Mouse (Mus musculus) kidney, postnatal 0 days (tissue): ENCODE measurements at regions not wholly inside any gene's neighbourhood (a gene's known extent, or its start where the extent isn't known, plus 50 kb on each side); places are given as distances from the start of the nearest gene placed in this dataset.

Experiments
- ATAC-seq: fragments of 200-750 bp; cut with Nextera tagmentation; replicated peaks from 2 replicates; pipeline ENCODE4 v1.8.0; 2017; ENCODE audit warnings: low read depth, moderate number of reproducible peaks, moderate TSS enrichment, moderate library complexity; ENCODE audit not compliant: low FRiP score
- DNase-seq: peaks from one replicate; pipeline ENCODE4 v3.0.0-alpha.2; 2016; ENCODE audit warnings: low spot score
- H3K27ac ChIP-seq: fragments of 300-500 bp; sonication (generic); 2 replicates; pipeline ENCODE4 v1.5.1; 2014; ENCODE audit warnings: mild to moderate bottlenecking
- H3K27me3 ChIP-seq: fragments of 300-500 bp; sonication (generic); 2 replicates; pipeline ENCODE4 v1.6.1; 2014; ENCODE audit warnings: low read length, mixed read lengths; ENCODE audit not compliant: insufficient read depth
- H3K36me3 ChIP-seq: fragments of 300-500 bp; sonication (generic); 2 replicates; pipeline ENCODE4 v1.6.1; 2014; ENCODE audit warnings: low read length, mixed read lengths; ENCODE audit not compliant: insufficient read depth
- H3K4me1 ChIP-seq: fragments of 300-500 bp; sonication (generic); replicated peaks from 2 replicates; pipeline ENCODE4 v1.6.1; 2014; ENCODE audit warnings: antibody characterized with exemption, low read length, mixed read lengths; ENCODE audit not compliant: insufficient read depth
- H3K4me2 ChIP-seq: fragments of 300-500 bp; sonication (generic); 2 replicates; pipeline ENCODE4 v1.6.1; 2014; ENCODE audit warnings: mild to moderate bottlenecking, low read length, moderate library complexity, mixed read lengths
- H3K4me3 ChIP-seq: fragments of 300-500 bp; sonication (generic); replicated peaks from 2 replicates; pipeline ENCODE4 v1.5.1; 2014; ENCODE audit warnings: low read depth, low read length
- H3K9ac ChIP-seq: fragments of 300-500 bp; sonication (generic); 2 replicates; pipeline ENCODE4 v1.6.1; 2014; ENCODE audit warnings: low read depth, low read length
- H3K9me3 ChIP-seq: fragments of 300-500 bp; sonication (generic); replicated peaks from 2 replicates; pipeline ENCODE4 v1.6.1; 2016; ENCODE audit warnings: low read length, inconsistent platforms, mixed read lengths
- CTCF ChIP-seq: IDR thresholded peaks from 2 replicates; pipeline ENCODE4 v1.5.1; 2016; ENCODE audit warnings: antibody characterized with exemption, low read depth, mild to moderate bottlenecking, moderate library complexity
- WGBS: fragments of 180-500 bp; shearing (Covaris S2); extraction: QIAGEN DNeasy Blood & Tissue Kit; methylation state at CpG from one replicate; pipeline ENCODE4 v1.1.7; 2014; 5-methylcytosine and 5-hydroxymethylcytosine counted together

- Histone ChIP-seq H3K4me2 (no peak overlapping the region), H3K9ac (no peak overlapping the region), H3K36me3 (no peaks in the 10 kb centered on the region), H3K27me3 (no peaks in the 10 kb centered on the region), H3K4me1 (no peaks in the 10 kb centered on the region), H3K27ac (no peak overlapping the region), H3K4me3 (no peak overlapping the region), H3K9me3 (no peaks in the 10 kb centered on the region)
- WGBS, result 29% methylated on average over 4 of the region's 4 CpGs
- ATAC-seq (no peak), DNase-seq (no peak)
- TF ChIP-seq CTCF, result no peak
Observed at GRCm38 (mm10) chr2:123023918-123024317, 258.9 kb downstream of the Sqor start.

GRCm38 (mm10) chr2:123024380-123024779 lies 259.3 kb downstream of the Sqor start:
- H3K27ac ChIP-seq, result no peak overlapping the region
- 85% methylated on average over 1 of the region's 1 CpGs for WGBS
- no peaks in the 10 kb centered on the region for H3K9me3 ChIP-seq
- H3K27me3 ChIP-seq, result no peaks in the 10 kb centered on the region
- no peak for ATAC-seq
- DNase-seq, result no peak
- H3K4me3 ChIP-seq, result no peak overlapping the region
- H3K9ac ChIP-seq, result no peak overlapping the region
- no peak overlapping the region for H3K4me2 ChIP-seq
- TF ChIP-seq CTCF, result no peak
- no peaks in the 10 kb centered on the region for H3K4me1 ChIP-seq
- no peaks in the 10 kb centered on the region for H3K36me3 ChIP-seq

- no peaks in the 10 kb centered on the region for H3K27me3 ChIP-seq
- no peak overlapping the region for H3K4me2 ChIP-seq
- no peaks in the 10 kb centered on the region for H3K36me3 ChIP-seq
- WGBS, result 77% methylated on average over 4 of the region's 4 CpGs
- no peak for TF ChIP-seq CTCF
- no peak overlapping the region for H3K27ac ChIP-seq
- no peak overlapping the region for H3K4me3 ChIP-seq
- ATAC-seq (no peak), DNase-seq (no peak)
- H3K4me1 ChIP-seq, result no peaks in the 10 kb centered on the region
- H3K9me3 ChIP-seq, result no peaks in the 10 kb centered on the region
- H3K9ac ChIP-seq, result no peak overlapping the region
Observed at GRCm38 (mm10) chr2:123024976-123025585, 260.0 kb downstream of the Sqor start.

- no peak overlapping the region for H3K27ac ChIP-seq
Observed at GRCm38 (mm10) chr2:123047321-123047720, 282.3 kb downstream of the Sqor start.

GRCm38 (mm10) chr2:123064648-123065047 lies 299.6 kb downstream of the Sqor start:
- Histone ChIP-seq H3K36me3 (no peaks in the 10 kb centered on the region), H3K4me1 (no peaks in the 10 kb centered on the region), H3K9me3 (no peaks in the 10 kb centered on the region), H3K27me3 (no peaks in the 10 kb centered on the region), H3K4me3 (no peak overlapping the region), H3K9ac (no peak overlapping the region), H3K27ac (no peak overlapping the region), H3K4me2 (no peak overlapping the region)
- no peak for TF ChIP-seq CTCF
- no peak for DNase-seq
- no peak for ATAC-seq
- WGBS, result 88% methylated on average over 1 of the region's 1 CpGs

More at GRCm38 (mm10) chr2:123047321-123047720, 282.3 kb downstream of the Sqor start:
- no peaks in the 10 kb centered on the region for H3K9me3 ChIP-seq
- H3K36me3 ChIP-seq, result no peaks in the 10 kb centered on the region
- no peak for TF ChIP-seq CTCF
- no peak overlapping the region for H3K9ac ChIP-seq
- H3K4me3 ChIP-seq, result no peak overlapping the region
- ATAC-seq (no peak), DNase-seq (no peak)
- no peak overlapping the region for H3K4me2 ChIP-seq
- H3K4me1 ChIP-seq, result no peaks in the 10 kb centered on the region
- no peaks in the 10 kb centered on the region for H3K27me3 ChIP-seq

GRCm38 (mm10) chr2:123068809-123069208 lies 303.8 kb downstream of the Sqor start:
- no peak overlapping the region for H3K27ac ChIP-seq
- no peaks in the 10 kb centered on the region for H3K36me3 ChIP-seq
- no peak overlapping the region for H3K4me2 ChIP-seq
- no peak overlapping the region for H3K4me3 ChIP-seq
- no peak for ATAC-seq
- no peak for TF ChIP-seq CTCF
- no peak overlapping the region for H3K9ac ChIP-seq
- no peaks in the 10 kb centered on the region for H3K9me3 ChIP-seq
- 40% methylated on average over 5 of the region's 5 CpGs for WGBS
- no peaks in the 10 kb centered on the region for H3K27me3 ChIP-seq
- no peaks in the 10 kb centered on the region for H3K4me1 ChIP-seq
- no peak for DNase-seq

GRCm38 (mm10) chr2:123072653-123073052 lies 307.6 kb downstream of the Sqor start:
- no peaks in the 10 kb centered on the region for H3K4me1 ChIP-seq
- no peak for DNase-seq
- H3K36me3 ChIP-seq, result no peaks in the 10 kb centered on the region
- no peak overlapping the region for H3K4me3 ChIP-seq
- no peak overlapping the region for H3K4me2 ChIP-seq
- no peak overlapping the region for H3K9ac ChIP-seq
- no peaks in the 10 kb centered on the region for H3K9me3 ChIP-seq
- no peak for TF ChIP-seq CTCF
- no peak for ATAC-seq
- WGBS, result 95% methylated on average over 2 of the region's 2 CpGs
- no peaks in the 10 kb centered on the region for H3K27me3 ChIP-seq
- H3K27ac ChIP-seq, result no peak overlapping the region
